Mouse (Mus musculus) fat pad, adult 2 months (tissue): ENCODE data around the gene Pdap1.
"Not testable (repeated sequence)": the region's sequence is repeated elsewhere in the genome, so short reads cannot be mapped to it uniquely, and the experiment has no call there.

Source experiments
- DNase-seq: peaks from one replicate; pipeline ENCODE4 v3.0.0-alpha.2; 2011; ENCODE audit warnings: low read depth, low spot score; ENCODE audit errors: extremely low read depth

Gene Pdap1

DNA sequence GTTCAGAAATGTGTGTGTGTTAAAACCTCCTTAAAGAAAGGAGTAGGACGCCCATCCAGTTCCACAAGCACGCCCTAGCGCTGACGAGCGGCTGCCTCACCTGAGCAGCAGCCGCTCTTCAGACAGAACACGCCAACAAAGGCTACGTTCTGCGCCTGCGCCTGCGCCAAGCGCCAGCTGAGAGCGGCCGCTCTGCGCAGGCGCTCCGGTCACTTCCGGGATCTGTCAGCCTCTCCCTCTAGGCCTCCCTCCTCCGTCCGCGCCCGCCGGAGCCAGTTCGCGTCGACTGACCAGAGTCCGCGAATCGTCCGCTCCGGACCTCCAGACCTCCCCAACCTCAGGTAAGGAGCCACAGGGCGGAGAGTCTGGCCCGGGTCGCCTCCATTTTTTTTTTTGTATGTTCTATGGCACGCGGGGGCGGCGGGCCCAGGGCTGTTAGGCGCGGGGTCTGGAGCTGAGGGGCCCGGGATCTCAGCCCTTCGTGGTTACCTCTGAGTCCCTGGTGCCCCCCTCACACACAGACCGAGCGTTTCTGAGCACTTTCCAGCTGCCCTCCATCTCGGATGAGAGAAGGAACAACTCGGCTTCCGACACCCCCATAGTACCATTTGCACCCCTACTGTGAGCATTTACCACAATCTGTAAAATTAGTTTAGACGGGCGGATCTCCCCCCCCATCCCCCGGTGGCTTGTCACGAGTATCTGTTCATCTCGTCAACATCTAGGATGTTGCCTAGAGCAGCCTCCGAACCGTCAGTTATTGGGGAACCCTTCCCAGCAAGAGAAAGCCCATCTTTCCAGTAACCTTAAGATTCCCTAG lies 56.2 kb downstream of the Pdap1 start, which contains the start of the genes Arpc1a and Kpna7:
Gene Arpc1a, plus strand, starts transcription at position 199 of the 820 bp plus-strand sequence.
Gene Kpna7, minus strand, starts transcription at position 399 of the 820 bp plus-strand sequence.
- no peak for DNase-seq

DNA sequence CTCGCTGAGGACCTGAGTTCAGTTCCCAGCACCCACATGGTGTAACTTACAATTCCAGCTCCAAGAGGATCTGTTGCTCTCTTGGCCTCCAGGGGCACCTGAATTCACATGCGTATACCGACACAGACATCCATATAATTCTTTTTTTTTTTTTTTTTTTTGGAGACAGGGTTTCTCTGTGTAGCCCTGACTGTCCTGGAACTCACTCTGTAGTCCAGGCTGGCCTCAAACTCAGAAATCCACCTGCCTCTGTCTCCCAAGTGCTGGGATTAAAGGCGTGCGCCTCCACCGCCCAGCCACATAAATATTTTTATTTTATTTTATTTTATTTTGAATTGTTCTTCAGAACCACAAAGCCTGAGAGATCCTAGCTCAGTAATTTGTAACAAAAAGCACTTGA lies 56.8 kb downstream of the Pdap1 start:
- not testable (repeated sequence) for DNase-seq

DNA sequence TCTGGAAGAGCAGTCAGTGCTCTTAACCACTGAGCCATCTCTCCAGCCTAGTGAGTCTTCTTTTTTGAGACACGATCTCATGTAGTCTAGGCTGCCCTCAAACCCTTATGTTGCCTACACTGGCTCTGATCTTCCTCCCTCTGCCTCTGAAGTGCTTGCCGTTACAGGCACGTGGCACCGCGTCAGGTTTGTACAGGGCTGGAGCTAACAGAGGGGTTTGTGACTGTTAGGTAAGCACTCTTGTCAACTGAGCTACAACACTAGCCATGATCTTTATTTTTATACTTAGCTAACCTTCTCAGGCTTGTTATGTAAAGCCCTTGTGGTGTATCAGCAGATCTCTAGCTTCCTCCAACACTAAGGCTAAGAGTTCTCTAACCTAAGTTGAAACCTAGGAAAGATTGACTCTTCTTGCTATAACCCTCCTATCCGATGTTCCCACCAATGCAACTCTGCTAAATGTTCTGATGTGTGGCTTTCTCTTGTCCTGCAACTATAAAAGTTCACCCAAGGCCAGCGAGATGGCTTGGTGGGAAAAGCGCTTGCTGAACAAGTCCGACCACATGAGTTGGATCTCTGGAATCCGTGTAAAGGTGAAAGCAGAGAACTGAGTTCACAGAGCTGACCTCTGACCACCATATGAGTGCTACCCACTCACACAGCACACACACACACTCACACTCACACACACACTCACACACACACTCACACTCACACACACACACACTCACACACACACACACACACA lies 58.0 kb downstream of the Pdap1 start:
- DNase-seq, result no peak
